Mouse (Mus musculus) cerebellum, adult 2 months (tissue): Measurements from ENCODE around the gene Guca1a. TPM values are rescaled to one million over a fixed set of nuclear protein-coding genes. Genes with fewer than 3 reads are reported as not detected.

Experiments used
- DNase-seq, 2 experiments: peaks; one replicate each; pipeline ENCODE4 v3.0.0; 2021
- H3K27ac ChIP-seq: fragments of 200-500 bp; 2 replicates; pipeline ENCODE4 v1.5.1; 2012; ENCODE audit warnings: low read length, control low read depth, inconsistent platforms; ENCODE audit not compliant: insufficient read depth
- H3K27me3 ChIP-seq: fragments of 200-500 bp; 2 replicates; pipeline ENCODE4 v1.6.1; 2012; ENCODE audit warnings: inconsistent platforms, mild to moderate bottlenecking, low read length, moderate library complexity; ENCODE audit not compliant: control insufficient read depth, insufficient read depth
- H3K4me1 ChIP-seq: fragments of 200-500 bp; 2 replicates; pipeline ENCODE4 v1.6.1; 2011; ENCODE audit warnings: low read length; ENCODE audit not compliant: control insufficient read depth, insufficient read depth
- H3K4me3 ChIP-seq: fragments of 200-500 bp; replicated peaks from 2 replicates; pipeline ENCODE3; 2011; ENCODE audit warnings: mild to moderate bottlenecking, low read depth, low read length, control low read depth; ENCODE audit not compliant: insufficient read depth
- CTCF ChIP-seq: fragments of 200-500 bp; IDR thresholded peaks from 2 replicates; pipeline ENCODE4 v1.5.1; 2011; ENCODE audit warnings: low read depth, mild to moderate bottlenecking, control low read depth, low read length, moderate library complexity, borderline replicate concordance; ENCODE audit not compliant: insufficient read depth
- POLR2A ChIP-seq: fragments of 200-500 bp; IDR thresholded peaks from 2 replicates; pipeline ENCODE4 v1.6.1; 2011; ENCODE audit warnings: low read length, control low read depth, borderline replicate concordance; ENCODE audit not compliant: insufficient read depth
- WGBS: fragments of 180-500 bp; shearing (Covaris S2); methylation state at CpG from one replicate; pipeline ENCODE4 v1.1.7; 2018; 5-methylcytosine and 5-hydroxymethylcytosine counted together
- polyA plus RNA-seq: library from polyadenylated mRNA; depleted of rRNA; stranded (reverse); fragments of >200 nt; gene quantifications from 2 replicates; pipeline ENCODE4 v1.2.3, GENCODE M21; 2012; rRNA removed

The Guca1a gene
- polyA plus RNA-seq, 1 experiment = 0.21 TPM

GRCm38 (mm10) chr17:47349721-47350319 lies 50.6 kb downstream of the Guca1a start:
- 90% methylated on average over 3 of the region's 3 CpGs for WGBS
- no peaks in the 10 kb centered on the region for H3K4me1 ChIP-seq
- no peak overlapping the region for H3K27ac ChIP-seq
- no peak for DNase-seq
- H3K4me3 ChIP-seq = no peak overlapping the region
- TF ChIP-seq POLR2A = no peak
- no peak for TF ChIP-seq CTCF
- H3K27me3 ChIP-seq = no peaks in the 10 kb centered on the region

Other genes starting within 250 kb of the Guca1a start
- 58.8 and 63.7 TPM in 2 replicates for gene Mrps10, start 31.7 kb downstream of the Guca1a start, polyA plus RNA-seq
- gene Guca1b, start 15.2 kb downstream of the Guca1a start, polyA plus RNA-seq = 1.9 and 2.0 TPM in 2 replicates
- 0.11 and 0.13 TPM in 2 replicates for gene AI661453, start 36.0 kb upstream of the Guca1a start, polyA plus RNA-seq
- gene 1700001C19Rik, start 36.8 kb upstream of the Guca1a start, polyA plus RNA-seq = 0.19 and 0.25 TPM in 2 replicates
- gene Taf8, start 101.7 kb upstream of the Guca1a start, polyA plus RNA-seq = 30.7 and 32.0 TPM in 2 replicates
- 50.5 and 57.3 TPM in 2 replicates for gene Ccnd3, start 104.5 kb upstream of the Guca1a start, polyA plus RNA-seq
- 13.6 and 14.9 TPM in 2 replicates for gene Bysl, start 210.9 kb upstream of the Guca1a start, polyA plus RNA-seq
- 43.7 and 47.1 TPM in 2 replicates for gene Med20, start 211.0 kb upstream of the Guca1a start, polyA plus RNA-seq
- gene Gm20517, start 211.0 kb upstream of the Guca1a start, polyA plus RNA-seq = 1.7 and 2.1 TPM in 2 replicates
- 11.1 and 11.2 TPM in 2 replicates for gene Usp49, start 230.1 kb upstream of the Guca1a start, polyA plus RNA-seq